Mouse (Mus musculus) liver, postnatal 0 days (tissue): ENCODE measurements around the gene Eif3l. TPM values are rescaled to one million over a fixed set of nuclear protein-coding genes. Genes with fewer than 3 reads are reported as not detected.

Source experiments
- ATAC-seq: fragments of 200-750 bp; cut with Nextera tagmentation; 2 replicates; pipeline ENCODE4 v1.8.0; 2017; ENCODE audit warnings: mild to moderate bottlenecking, moderate library complexity
- DNase-seq: peaks from one replicate; pipeline ENCODE4 v3.0.0-alpha.2; 2016
- H3K27ac ChIP-seq: fragments of 300-500 bp; sonication (generic); 2 replicates; pipeline ENCODE4 v1.5.1; 2014; ENCODE audit warnings: antibody characterized with exemption, moderate library complexity, mild to moderate bottlenecking, low read depth
- H3K27me3 ChIP-seq: fragments of 300-500 bp; sonication (generic); 2 replicates; pipeline ENCODE4 v1.6.1; 2014; ENCODE audit warnings: low read length, control low read depth, mixed read lengths; ENCODE audit not compliant: insufficient read depth
- H3K36me3 ChIP-seq: fragments of 300-500 bp; sonication (generic); replicated peaks from 2 replicates; pipeline ENCODE4 v1.6.1; 2014; ENCODE audit warnings: mild to moderate bottlenecking, control low read depth, low read length, moderate library complexity, mixed read lengths; ENCODE audit not compliant: insufficient read depth
- H3K4me1 ChIP-seq: fragments of 300-500 bp; sonication (generic); 2 replicates; pipeline ENCODE4 v1.6.1; 2014; ENCODE audit warnings: antibody characterized with exemption, mild to moderate bottlenecking, control low read depth; ENCODE audit not compliant: insufficient read depth
- H3K4me2 ChIP-seq: fragments of 300-500 bp; sonication (generic); 2 replicates; pipeline ENCODE4 v1.6.1; 2014; ENCODE audit warnings: low read depth, mild to moderate bottlenecking, low read length, moderate library complexity, mixed read lengths
- H3K4me3 ChIP-seq: fragments of 300-500 bp; sonication (generic); 2 replicates; pipeline ENCODE4 v1.5.1; 2014; ENCODE audit warnings: low read depth, low read length
- H3K9ac ChIP-seq: fragments of 300-500 bp; sonication (generic); replicated peaks from 2 replicates; pipeline ENCODE4 v1.6.1; 2014; ENCODE audit warnings: mild to moderate bottlenecking, moderate library complexity
- H3K9me3 ChIP-seq: fragments of 300-500 bp; sonication (generic); 2 replicates; pipeline ENCODE4 v1.6.1; 2016; ENCODE audit warnings: mild to moderate bottlenecking, control low read depth, low read length, mixed read lengths
- CTCF ChIP-seq: sonication (generic); IDR thresholded peaks from 2 replicates; pipeline ENCODE4 v1.5.1; 2016; ENCODE audit warnings: antibody characterized with exemption, low read depth
- EP300 ChIP-seq: IDR thresholded peaks from 2 replicates; pipeline ENCODE4 v1.6.1; 2016; ENCODE audit warnings: antibody characterized with exemption, low read depth, mild to moderate bottlenecking
- WGBS: fragments of 180-500 bp; shearing (Covaris S2); extraction: QIAGEN DNeasy Blood & Tissue Kit; methylation state at CpG from one replicate; pipeline ENCODE4 v1.1.7; 2014; ENCODE audit not compliant: insufficient replicate concordance; 5-methylcytosine and 5-hydroxymethylcytosine counted together
- polyA plus RNA-seq: library from polyadenylated mRNA; unstranded; fragments of >200 nt; fragmentation: Nextera tagmentation; extraction: Ambion mirVana; gene quantifications from 2 replicates; pipeline ENCODE4 v1.2.1, GENCODE M21; 2015

Eif3l gene
- polyA plus RNA-seq, 1 experiment from 2014 or later: 76.4 TPM

DNA sequence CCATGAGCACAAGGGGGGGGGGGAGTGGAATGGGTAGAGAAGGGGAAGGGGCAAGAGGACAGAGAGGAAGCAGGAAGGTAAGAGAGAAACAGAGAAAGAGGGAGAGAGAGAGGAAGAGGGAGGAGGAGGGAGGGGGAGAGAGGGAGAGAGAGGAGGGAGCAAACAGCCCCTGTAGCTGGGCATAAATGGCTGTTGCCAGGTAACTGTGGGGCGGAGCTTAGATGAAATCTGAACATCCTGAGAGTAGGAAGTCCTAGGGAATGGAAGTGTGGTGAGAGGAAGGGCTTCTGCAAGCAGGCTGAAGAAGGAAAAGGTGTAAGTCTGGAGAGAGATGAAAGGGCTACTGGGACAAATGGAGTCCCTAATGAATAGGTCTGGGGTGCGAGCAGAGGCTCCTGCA lies 8.7 kb upstream of the Eif3l start:
- no peaks in the 10 kb centered on the region for H3K36me3 ChIP-seq
- H3K4me1 ChIP-seq: peaks cover 28% of the 10 kb centered on the region
- H3K9me3 ChIP-seq: no peaks in the 10 kb centered on the region
- DNase-seq (no peak), ATAC-seq (no peak)
- no peak for TF ChIP-seq EP300
- TF ChIP-seq CTCF: no peak
- no peaks in the 10 kb centered on the region for H3K27me3 ChIP-seq
- H3K4me2 ChIP-seq: no peak overlapping the region
- H3K9ac ChIP-seq: no peak overlapping the region
- H3K4me3 ChIP-seq: no peak overlapping the region
- no peak overlapping the region for H3K27ac ChIP-seq
- WGBS: 54% methylated on average over 2 of the region's 2 CpGs

DNA sequence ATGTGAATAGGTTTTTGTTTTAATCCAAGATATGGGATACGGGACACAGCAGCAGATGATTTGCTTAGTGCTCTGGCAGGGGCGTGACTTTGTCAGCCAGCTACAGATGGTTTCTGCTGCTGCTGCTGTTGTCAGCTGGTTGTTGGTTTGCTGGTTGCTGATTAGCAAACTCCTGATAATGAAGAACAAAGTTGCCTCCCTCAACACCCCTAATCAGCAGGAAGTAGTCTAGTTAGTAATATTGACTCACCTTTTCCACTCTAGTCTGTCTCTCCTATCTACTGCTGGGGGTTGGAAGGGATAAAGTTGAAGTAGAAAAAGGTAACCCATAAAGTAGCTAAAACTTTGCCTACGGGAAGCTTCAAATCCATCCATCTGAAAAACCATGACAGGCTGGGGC lies 7.3 kb upstream of the Eif3l start:
- H3K4me2 ChIP-seq: peak overlapping the region; percentile 22; the same call in 1 of the 2 replicates
- 49% methylated on average over 3 of the region's 3 CpGs for WGBS
- no peaks in the 10 kb centered on the region for H3K9me3 ChIP-seq
- H3K27ac ChIP-seq: peak overlapping the region; percentile 26
- H3K27me3 ChIP-seq: no peaks in the 10 kb centered on the region
- peaks cover 26% of the 10 kb centered on the region for H3K4me1 ChIP-seq
- H3K36me3 ChIP-seq: no peaks in the 10 kb centered on the region
- TF ChIP-seq EP300 (peak; percentile 87), CTCF (no peak)
- no peak overlapping the region for H3K4me3 ChIP-seq
- H3K9ac ChIP-seq: no peak overlapping the region; the same call in 1 of the 2 replicates
- DNase-seq: no peak
- no peak for ATAC-seq

DNA sequence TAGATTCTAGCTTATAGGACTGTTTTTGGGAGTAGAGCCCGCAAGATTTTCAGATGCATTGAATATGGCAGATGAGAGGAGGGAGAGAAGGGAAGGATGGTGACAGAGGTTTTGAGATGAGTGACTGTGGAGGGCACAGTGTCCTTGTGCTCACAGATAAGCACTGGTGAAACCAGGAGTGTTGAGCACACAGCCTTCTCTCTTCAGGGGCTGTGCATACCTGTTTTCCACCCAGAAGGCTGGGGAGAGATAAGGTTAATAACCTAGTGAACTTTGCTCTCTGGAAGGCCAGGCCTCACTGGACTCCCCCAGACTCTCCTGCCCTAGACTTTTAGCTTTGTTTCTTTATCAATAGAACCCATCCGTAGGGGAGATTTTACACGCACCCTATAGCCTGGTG lies 6.6 kb upstream of the Eif3l start:
- peaks cover 23% of the 10 kb centered on the region for H3K4me1 ChIP-seq
- H3K9ac ChIP-seq: no peak overlapping the region; the same call in 1 of the 2 replicates
- WGBS: 54% methylated on average over 3 of the region's 3 CpGs
- H3K9me3 ChIP-seq: no peaks in the 10 kb centered on the region
- H3K27ac ChIP-seq: peak overlapping the region; percentile 26
- no peaks in the 10 kb centered on the region for H3K36me3 ChIP-seq
- TF ChIP-seq CTCF (no peak), EP300 (no peak)
- no peaks in the 10 kb centered on the region for H3K27me3 ChIP-seq
- H3K4me2 ChIP-seq: no peak overlapping the region
- no peak overlapping the region for H3K4me3 ChIP-seq
- peak; percentile 57 for ATAC-seq
- no peak for DNase-seq

DNA sequence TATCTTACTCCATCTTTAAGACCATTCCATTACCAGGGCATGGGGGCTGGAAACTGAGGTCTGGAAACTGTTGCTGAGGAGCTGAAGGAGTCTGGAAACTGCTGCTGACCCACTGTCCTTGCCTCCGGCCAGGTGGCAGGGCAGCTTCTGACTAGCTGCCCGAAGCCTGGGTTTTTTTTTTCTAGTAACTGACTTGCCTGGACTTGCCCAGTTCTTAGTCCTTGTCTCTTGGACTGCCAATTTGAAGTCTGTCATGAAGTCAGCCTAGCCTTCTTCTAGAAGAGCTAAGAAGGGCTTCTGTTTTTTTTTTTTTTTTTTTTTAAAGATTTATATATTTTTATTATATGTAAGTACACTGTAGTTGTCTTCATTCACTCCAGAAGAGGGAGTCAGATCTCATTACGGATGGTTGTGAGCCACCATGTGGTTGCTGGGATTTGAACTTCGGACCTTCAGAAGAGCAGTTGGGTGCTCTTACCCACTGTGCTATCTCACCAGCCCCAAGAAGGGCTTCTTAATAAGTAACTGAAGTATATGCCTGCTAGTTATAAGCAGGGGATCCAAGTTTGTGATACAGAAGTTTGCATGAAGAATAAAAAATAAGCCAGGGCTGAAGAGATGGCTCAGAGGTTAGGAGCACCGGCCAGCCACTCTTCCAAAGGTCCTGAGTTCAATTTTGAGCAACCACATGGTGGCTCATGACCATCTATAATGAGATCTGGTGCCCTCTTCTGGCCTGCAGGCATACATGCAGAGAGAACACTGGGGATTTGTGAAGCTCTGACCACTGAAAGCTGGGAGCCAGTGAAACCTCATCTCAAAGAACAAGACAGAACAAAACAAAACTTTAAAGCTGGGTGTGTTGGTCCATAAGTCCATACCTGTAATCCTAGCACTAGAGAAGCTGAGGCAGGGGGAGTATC lies 3.6 kb upstream of the Eif3l start:
- ATAC-seq (peak; percentile 30; the same call in 1 of the 2 replicates), DNase-seq (no peak)
- no peaks in the 10 kb centered on the region for H3K9me3 ChIP-seq
- WGBS: 65% methylated on average over 5 of the region's 5 CpGs
- H3K9ac ChIP-seq: no peak overlapping the region
- H3K4me3 ChIP-seq: no peak overlapping the region
- H3K4me1 ChIP-seq: peaks cover 27% of the 10 kb centered on the region
- H3K27me3 ChIP-seq: no peaks in the 10 kb centered on the region
- no peak overlapping the region for H3K27ac ChIP-seq
- H3K36me3 ChIP-seq: peaks cover 2% of the 10 kb centered on the region; the same call in 1 of the 2 replicates
- TF ChIP-seq CTCF (peak; percentile 88), EP300 (no peak)
- H3K4me2 ChIP-seq: no peak overlapping the region

DNA sequence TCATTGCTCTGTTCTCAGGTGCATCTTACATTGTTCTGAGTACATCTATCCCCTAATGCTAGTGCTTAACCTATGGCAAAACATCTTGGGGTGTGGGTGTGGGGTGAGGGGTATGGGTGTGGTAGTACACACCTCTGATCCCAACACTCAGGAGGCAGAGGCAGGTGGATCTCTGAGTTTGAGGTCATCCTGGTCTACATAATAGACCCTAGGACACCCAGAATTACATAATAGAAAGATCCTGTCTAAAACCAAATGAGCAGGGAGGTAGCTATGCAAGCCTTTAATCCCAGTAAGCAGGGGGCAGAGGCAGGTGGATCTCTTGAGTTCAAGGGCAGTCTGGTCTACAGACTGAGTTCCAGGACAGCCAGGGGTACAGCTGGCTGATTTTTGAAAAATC lies 1.2 kb upstream of the Eif3l start:
- Histone ChIP-seq H3K36me3 (peaks cover 24% of the 10 kb centered on the region), H3K4me2 (no peak overlapping the region), H3K4me3 (no peak overlapping the region), H3K27me3 (no peaks in the 10 kb centered on the region), H3K9ac (no peak overlapping the region), H3K27ac (no peak overlapping the region), H3K9me3 (no peaks in the 10 kb centered on the region), H3K4me1 (peaks cover 9% of the 10 kb centered on the region)
- TF ChIP-seq EP300 (no peak), CTCF (no peak)
- ATAC-seq (no peak), DNase-seq (no peak)

DNA sequence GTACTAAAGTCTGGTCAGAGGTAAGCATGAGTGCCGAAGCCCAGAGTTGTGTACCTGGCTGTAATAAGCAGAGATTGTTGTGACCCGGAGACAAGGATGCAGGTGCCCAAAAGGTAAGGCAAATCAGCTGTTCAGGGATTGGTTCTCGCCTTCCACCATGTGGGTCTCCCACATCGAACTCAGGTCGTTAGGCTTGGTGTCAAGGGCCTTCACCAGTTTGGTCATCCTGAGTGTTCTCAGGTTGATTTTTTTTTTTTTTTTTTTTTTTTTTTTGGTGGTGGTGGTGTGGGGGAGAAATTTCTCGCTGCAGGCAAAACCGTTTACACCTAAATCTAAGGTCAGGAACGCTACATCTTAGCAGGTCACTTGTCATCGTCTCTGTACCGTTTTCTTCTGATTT lies 533 bp upstream of the Eif3l start:
- peak overlapping the region; percentile 81 for H3K4me2 ChIP-seq
- no peak for ATAC-seq
- DNase-seq: no peak
- H3K9ac ChIP-seq: peak overlapping the region; percentile 89; the same call in 1 of the 2 replicates
- H3K27ac ChIP-seq: peak overlapping the region; percentile 78; the same call in 1 of the 2 replicates
- TF ChIP-seq EP300 (no peak), CTCF (no peak)
- 35% methylated on average over 10 of the region's 10 CpGs for WGBS
- peak overlapping the region; percentile 86 for H3K4me3 ChIP-seq
- peaks cover 9% of the 10 kb centered on the region for H3K4me1 ChIP-seq
- no peaks in the 10 kb centered on the region for H3K27me3 ChIP-seq
- H3K36me3 ChIP-seq: peaks cover 31% of the 10 kb centered on the region
- no peaks in the 10 kb centered on the region for H3K9me3 ChIP-seq
